Mouse (Mus musculus) liver, embryonic 14.5 days (tissue): ENCODE results near the gene Rufy4.

Source experiments
- CTCF ChIP-seq: IDR thresholded peaks from 2 replicates; pipeline ENCODE4 v1.5.1; 2016; ENCODE audit warnings: antibody characterized with exemption, low read depth, control low read depth
- EP300 ChIP-seq: IDR thresholded peaks from 2 replicates; pipeline ENCODE4 v1.6.1; 2016; ENCODE audit warnings: antibody characterized with exemption, low read depth

- TF ChIP-seq CTCF (no peak), EP300 (no peak)
Measured at GRCm38 (mm10) chr1:74121821-74122576, 3.3 kb upstream of the Rufy4 start.
